Mouse (Mus musculus) right cerebral cortex, adult 2 months (tissue): Measurements from ENCODE around the gene Rapsn.
"Not testable (repeated sequence)": the region's sequence is repeated elsewhere in the genome, so short reads cannot be mapped to it uniquely, and the experiment has no call there.

Experiments used
- DNase-seq, 2 experiments: peaks; one replicate each; pipeline ENCODE4 v3.0.0; 2021 to 2022; ENCODE audit warnings: low spot score in 2 of 2

Gene Rapsn

GRCm38 (mm10) chr2:91035385-91035784, at the start of gene Rapsn:
Gene Rapsn, plus strand, starts transcription at chr2:91035620.
- no peak for DNase-seq

DNA sequence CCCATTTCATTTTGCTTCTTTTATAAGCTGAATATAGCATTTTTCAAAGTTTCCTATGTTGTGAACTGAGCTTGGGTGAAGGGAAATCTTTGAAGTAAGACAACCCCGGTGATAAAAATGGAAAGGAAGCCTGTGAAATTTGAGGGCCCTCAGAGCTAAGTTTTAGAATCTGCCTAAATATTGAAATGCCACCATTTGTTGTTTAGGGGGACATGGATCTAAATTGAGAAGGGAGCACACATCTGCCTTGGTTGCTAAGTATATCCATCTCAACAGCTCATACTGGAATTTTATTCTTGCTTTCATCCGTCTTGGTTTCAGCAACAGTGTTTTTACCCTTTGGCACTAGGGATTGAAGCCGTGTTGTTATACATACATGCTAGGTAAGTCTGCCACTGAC, 49.4 kb upstream of the Rapsn start:
- DNase-seq: no peak

DNA sequence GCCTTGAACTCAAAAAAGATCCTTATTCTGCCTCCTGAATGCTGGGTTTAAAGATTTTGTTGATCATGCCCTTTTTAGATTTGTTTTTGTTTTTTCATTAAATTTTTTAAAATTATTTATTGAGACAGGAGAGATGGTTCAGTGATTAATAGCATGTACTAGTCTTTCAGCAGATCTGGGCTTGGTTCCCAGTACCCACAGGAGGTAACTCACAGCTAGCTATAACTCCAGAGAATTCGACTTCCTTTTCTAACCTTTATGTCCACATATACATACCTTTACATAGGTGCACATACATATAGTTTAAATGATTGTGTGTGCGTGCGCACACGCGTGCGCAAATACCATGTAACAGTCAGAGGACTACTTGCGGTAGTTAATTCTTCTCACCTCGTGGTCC, 26.9 kb upstream of the Rapsn start:
- no peak for DNase-seq

DNA sequence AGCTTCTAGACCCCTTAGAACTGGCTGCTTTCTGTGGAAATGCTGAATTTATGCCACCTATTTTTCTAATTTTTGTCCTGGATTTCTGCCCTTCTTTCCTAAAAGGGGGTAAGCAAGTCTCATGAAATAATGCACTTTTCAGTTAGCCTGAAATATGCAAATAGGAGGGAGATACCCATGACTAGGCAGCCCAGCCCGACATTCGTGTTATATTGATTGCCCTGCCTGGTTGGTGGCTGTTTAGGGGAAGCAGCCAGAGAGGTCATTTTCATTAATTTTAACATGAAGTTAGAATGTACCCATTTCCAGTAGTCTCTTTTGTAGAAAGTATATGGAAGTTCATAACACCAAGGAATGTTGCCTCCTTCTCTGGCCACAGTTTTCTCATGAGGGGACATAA, 21.5 kb upstream of the Rapsn start:
- no peak for DNase-seq

GRCm38 (mm10) chr2:91015386-91015785, 20.0 kb upstream of the Rapsn start:
- no peak for DNase-seq

- DNase-seq: no peak
Observed at GRCm38 (mm10) chr2:91018061-91018788, 17.2 kb upstream of the Rapsn start.

GRCm38 (mm10) chr2:91019911-91020310, 15.5 kb upstream of the Rapsn start:
- DNase-seq: no peak

DNA sequence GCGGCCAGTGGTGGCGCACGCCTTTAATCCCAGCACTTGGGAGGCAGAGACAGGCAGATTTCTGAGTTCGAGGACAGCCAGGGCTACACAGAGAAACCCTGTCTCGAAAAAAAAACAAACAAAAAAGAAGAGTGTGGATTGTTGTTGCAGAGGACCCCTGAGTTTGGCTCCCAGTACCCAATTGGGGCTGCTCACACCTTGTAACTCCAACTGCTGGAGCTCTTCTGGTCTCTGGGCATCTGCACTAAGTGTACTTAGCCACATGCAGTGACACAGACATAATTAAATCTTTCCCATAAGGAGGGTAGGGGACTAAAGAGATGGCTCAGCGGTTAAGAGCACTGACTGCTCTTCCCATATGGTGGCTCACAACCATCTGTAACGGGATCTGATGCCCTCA, 13.2 kb upstream of the Rapsn start:
- not testable (repeated sequence) for DNase-seq

GRCm38 (mm10) chr2:91023131-91023530, 12.3 kb upstream of the Rapsn start:
- no peak for DNase-seq

DNA sequence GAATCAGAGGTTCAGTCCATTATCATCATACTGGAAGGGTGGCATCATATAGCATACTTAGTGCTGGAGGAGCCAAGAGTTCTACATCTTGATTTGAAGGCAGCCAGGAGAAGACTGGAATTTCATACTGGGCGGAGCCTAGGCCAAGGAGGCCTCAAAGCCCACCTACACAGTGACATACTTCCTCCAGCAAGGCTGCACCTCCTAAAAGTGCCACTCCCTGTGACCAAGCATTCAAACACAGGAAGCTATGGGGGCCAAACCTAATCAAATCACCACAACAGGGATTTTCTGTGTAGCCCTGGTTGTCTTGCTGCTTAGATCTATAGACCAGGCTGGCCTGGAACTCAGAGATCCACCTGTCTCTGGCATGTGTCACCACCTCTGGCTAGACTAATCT, 11.5 kb upstream of the Rapsn start:
- no peak for DNase-seq

DNA sequence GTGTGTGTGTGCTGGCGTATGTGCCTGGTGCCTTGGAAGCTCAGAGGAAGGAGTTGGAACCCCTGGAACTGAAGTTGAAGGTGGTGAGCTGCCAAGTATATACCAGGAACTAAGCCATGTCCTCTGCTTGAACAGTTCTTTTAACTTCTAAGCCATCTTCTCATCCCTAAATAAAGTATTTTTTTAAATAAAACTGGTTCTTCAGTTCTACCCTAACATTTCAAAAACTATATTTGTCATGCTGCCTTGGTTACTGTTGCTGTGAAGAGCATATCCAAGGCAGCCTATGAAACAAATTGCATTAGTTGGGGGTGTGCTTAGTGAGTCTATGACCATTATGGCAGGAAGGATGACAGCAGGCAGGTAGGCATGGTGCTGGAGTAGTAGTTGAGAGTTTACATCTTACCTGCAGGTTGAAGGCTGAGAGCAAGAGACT, 10.3 kb upstream of the Rapsn start:
- DNase-seq: peak; percentile 43 to 46

DNA sequence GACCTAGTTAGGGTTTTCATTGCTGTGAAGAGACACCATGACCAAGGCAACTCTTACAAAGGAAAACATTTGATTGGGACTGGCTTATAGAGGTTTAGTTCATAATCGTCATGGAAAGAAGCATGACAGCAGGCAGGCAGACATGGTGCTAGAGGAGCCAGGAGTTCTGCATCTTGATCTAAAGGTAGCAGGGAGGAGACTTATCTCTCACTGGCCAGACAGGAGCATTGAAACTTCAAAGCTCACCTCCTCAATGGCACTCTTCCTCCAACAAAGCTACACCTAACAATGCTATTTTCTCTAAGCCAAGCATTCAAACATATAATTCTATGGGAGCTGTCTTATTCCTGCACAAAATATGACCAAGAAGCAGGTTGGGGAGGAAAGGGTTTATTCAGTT, 8.9 kb upstream of the Rapsn start:
- no peak for DNase-seq

- no peak for DNase-seq
Observed at GRCm38 (mm10) chr2:91027391-91028214, 7.8 kb upstream of the Rapsn start.

DNA sequence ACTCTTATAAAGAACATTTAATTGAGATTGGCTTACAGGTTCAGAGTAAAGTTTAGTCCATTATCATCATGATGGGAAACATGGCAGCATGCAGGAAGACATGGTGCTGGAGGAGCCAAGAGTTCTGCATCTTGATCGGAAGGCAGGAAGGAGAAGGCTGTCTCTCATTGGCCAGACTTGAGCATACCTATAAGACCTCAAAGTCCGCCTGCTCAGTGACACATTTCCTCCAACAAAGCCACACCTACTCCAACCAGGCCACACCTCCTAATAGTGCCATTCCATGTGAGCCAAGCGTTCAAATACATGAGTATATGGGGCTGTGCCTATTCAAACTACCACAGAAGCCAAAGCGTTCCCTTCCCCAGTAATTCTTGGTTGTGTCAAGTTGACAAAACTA, 4.2 kb upstream of the Rapsn start:
- no peak for DNase-seq

DNA sequence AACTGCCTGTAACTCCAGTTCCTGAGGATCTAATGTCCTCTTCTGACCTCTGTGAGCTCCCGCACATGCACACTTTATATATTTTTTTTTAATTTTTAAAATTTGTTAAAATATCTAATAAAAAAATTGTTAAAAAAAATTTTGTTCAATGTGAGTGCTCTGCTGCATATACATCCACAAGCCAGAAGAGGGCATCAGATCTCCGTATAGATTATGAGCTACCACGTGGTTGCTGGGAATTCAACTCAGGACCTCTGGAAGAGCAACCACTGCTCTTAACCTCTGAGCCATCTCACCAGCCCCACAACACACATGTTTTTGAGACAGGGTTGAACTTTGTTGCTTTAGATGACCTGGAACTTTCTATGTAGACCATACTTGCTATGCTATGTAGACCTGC, 2.4 kb upstream of the Rapsn start:
- no peak for DNase-seq

- DNase-seq: no peak
Observed at GRCm38 (mm10) chr2:91041786-91042185, 6.4 kb downstream of the Rapsn start.

DNA sequence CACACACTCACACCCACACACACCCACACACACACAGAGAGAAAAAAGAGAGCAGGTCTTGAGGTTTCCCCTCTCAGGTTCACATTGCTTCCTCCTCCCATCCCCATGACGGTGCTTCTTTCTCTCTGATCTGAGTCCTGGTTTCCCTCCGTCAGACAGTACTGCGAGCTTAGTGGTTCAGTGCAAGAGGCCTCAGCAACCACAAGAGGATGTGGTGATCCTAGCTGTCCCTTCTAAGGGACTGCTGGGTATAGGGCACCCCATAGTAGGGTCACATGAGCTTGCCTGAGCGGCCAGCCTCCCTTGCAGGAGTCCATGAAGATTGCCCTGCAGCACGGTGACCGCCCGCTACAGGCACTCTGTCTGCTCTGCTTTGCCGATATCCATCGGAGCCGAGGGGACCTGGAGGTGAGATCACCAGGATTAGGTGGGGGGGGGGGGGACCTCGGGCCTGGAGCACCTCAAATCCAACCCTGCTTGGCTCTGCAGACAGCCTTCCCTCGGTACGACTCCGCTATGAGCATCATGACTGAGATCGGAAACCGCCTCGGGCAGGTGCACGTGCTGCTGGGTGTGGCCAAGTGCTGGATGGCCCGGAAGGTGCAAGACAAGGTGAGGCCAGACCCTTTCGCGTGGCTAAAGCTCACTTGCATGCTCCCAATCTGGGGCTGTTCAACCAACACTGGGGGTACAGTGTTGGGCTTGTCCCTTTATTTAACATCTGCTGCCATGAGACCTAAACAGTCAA, 7.4 kb downstream of the Rapsn start:
- DNase-seq: no peak

DNA sequence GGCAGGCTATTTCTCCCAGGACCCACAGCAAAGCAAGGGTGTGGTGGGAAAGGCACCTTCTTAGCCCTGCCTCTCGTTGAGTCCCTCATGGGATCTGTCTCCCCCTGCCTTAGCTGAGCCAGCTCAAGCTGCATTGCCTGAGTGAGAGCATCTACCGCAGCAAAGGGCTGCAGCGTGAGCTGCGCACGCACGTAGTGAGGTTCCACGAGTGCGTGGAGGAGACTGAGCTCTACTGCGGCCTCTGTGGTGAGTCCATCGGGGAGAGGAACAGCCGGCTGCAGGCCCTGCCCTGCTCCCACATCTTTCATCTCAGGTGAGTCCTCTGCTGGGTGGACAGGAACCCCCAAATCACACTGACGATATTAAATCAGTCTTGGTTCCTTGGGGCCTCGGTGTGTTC, 9.3 kb downstream of the Rapsn start:
- DNase-seq: no peak

DNA sequence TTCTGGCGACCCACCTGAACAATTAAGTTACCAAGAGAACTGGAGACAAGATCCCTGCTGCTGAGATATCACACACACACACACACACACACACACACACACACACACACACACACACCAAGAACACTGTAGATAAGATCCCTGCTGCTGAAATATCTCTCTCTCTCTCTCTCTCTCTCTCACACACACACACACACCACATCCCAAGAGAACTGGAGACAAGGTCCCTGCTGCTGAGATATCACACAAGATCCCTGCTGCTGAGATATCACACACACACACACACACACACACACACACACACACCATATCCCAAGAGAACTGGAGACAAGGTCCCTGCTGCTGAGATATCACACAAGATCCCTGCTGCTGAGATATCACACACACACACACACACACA, 10.4 kb downstream of the Rapsn start:
- DNase-seq: not testable (repeated sequence)

DNA sequence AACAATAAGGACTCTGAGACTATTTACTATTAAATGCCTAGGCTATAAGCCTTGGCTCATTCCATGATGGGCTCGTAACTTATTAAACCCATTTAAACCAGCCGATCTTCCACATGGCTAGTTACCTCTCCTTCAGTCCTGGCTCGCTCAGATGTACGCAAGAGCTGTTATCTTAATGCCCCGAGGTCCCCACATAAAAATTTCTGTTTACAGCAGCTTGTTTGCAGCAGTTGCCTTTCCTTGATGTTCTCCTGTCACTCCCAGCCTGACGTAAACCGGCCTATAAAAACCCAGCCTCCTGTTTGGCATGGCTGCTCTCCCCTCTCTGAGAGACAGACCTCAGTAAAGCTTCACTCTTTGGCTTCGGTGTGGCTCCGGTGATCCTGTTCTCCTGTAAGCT, 11.9 kb downstream of the Rapsn start:
- no peak for DNase-seq

DNA sequence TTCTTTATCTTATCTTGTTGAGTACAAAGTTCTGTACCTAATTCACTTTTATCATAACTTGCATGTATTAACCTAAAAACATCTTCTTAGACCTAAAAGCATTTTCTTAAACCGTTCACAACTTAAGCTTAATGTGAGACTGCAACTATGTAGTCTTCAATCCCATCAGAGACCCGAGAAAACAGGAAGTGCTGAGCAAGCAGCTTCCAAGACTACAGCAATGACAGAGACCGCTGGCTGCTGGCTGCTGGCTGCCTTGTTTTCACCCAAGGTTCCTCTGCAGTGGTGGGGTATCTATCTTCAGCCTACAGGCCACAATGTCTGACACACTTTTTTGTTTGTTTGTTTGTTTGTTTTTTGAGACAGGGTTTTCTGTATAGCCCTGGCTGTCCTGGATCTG, 16.5 kb downstream of the Rapsn start:
- no peak for DNase-seq

DNA sequence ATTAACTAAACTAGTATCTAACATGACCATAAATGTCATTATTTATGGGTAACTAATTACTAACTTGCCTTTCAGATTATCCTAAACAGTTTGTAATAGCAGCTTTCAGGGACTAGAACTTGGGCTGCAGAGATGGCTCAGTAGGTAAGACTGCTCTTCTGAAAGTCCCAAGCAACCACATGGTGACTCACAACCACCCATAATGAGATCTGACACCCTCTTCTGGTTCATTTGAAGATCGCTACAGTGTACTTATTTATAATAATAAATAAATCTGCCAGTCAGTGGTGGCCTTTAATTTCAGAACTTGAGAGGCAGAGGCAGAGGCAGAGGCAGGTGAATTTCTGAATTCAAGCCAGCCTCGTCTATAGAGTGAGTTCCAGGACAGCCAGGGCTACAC, 17.3 kb downstream of the Rapsn start:
- DNase-seq: no peak
